Mouse (Mus musculus) liver, embryonic 13.5 days (tissue): ENCODE data around the gene Srgap3. TPM values are rescaled to one million over a fixed set of nuclear protein-coding genes. Genes with fewer than 3 reads are reported as not detected.

Experiments used
- ATAC-seq: fragments of 200-750 bp; cut with Nextera tagmentation; 2 replicates; pipeline ENCODE4 v1.8.0; 2017; ENCODE audit warnings: low read depth, mild to moderate bottlenecking, moderate number of reproducible peaks, moderate library complexity
- DNase-seq: peaks from one replicate; pipeline ENCODE4 v3.0.0; 2022
- H3K27ac ChIP-seq: fragments of 300-500 bp; sonication (generic); 2 replicates; pipeline ENCODE4 v1.5.1; 2015; ENCODE audit warnings: moderate library complexity, mild to moderate bottlenecking, inconsistent platforms
- H3K27me3 ChIP-seq: fragments of 300-500 bp; sonication (generic); 2 replicates; pipeline ENCODE4 v1.6.1; 2015; ENCODE audit warnings: mild to moderate bottlenecking, inconsistent platforms
- H3K36me3 ChIP-seq: fragments of 300-500 bp; sonication (generic); 2 replicates; pipeline ENCODE4 v1.6.1; 2015; ENCODE audit warnings: mild to moderate bottlenecking, inconsistent platforms
- H3K4me1 ChIP-seq: fragments of 300-500 bp; sonication (generic); replicated peaks from 2 replicates; pipeline ENCODE4 v1.6.1; 2015; ENCODE audit warnings: inconsistent platforms
- H3K4me2 ChIP-seq: fragments of 300-500 bp; sonication (generic); 2 replicates; pipeline ENCODE4 v1.6.1; 2015; ENCODE audit warnings: inconsistent platforms, mild to moderate bottlenecking, moderate library complexity
- H3K4me3 ChIP-seq: fragments of 300-500 bp; sonication (generic); replicated peaks from 2 replicates; pipeline ENCODE4 v1.5.1; 2015; ENCODE audit warnings: mild to moderate bottlenecking, inconsistent platforms
- H3K9ac ChIP-seq: fragments of 300-500 bp; sonication (generic); 2 replicates; pipeline ENCODE4 v1.6.1; 2015; ENCODE audit warnings: mild to moderate bottlenecking, inconsistent platforms
- H3K9me3 ChIP-seq: fragments of 300-500 bp; sonication (generic); replicated peaks from 2 replicates; pipeline ENCODE4 v1.6.1; 2016; ENCODE audit warnings: inconsistent platforms
- WGBS: fragments of 180-500 bp; shearing (Covaris S2); methylation state at CpG from one replicate; pipeline ENCODE4 v1.1.7; 2015; ENCODE audit not compliant: insufficient replicate concordance; 5-methylcytosine and 5-hydroxymethylcytosine counted together
- polyA plus RNA-seq: library from polyadenylated mRNA; unstranded; fragments of >200 nt; fragmentation: Nextera tagmentation; extraction: Ambion mirVana; gene quantifications from 2 replicates; pipeline ENCODE4 v1.2.1, GENCODE M21; 2015

Srgap3 gene
- polyA plus RNA-seq, 1 experiment from 2014 or later = 0.33 TPM

DNA sequence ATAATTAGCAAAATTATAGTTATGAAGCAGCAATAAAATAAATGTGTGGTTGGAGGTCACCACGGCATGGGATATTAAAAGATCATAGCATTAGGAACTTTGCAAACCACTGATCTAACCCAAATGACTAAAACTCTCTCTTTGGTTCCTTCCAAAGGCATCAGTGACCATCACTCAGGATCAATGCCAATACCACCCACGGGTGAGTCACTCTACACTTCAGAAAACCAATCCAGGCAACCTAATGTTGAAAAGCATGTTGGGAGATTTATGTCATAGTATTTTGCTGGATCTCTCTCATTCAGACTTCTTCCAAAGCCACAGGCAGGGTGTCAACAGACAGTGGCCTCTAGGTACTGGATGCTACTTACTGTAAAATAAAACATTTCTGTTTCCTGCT, 176.1 kb downstream of the Srgap3 start:
- Histone ChIP-seq H3K27ac (no peak overlapping the region), H3K9me3 (no peaks in the 10 kb centered on the region), H3K27me3 (no peaks in the 10 kb centered on the region), H3K4me2 (no peak overlapping the region), H3K4me1 (no peaks in the 10 kb centered on the region), H3K9ac (no peak overlapping the region), H3K36me3 (no peaks in the 10 kb centered on the region), H3K4me3 (no peak overlapping the region)
- no peak for DNase-seq
- no peak for ATAC-seq
- WGBS = 62% methylated on average over 2 of the region's 2 CpGs

DNA sequence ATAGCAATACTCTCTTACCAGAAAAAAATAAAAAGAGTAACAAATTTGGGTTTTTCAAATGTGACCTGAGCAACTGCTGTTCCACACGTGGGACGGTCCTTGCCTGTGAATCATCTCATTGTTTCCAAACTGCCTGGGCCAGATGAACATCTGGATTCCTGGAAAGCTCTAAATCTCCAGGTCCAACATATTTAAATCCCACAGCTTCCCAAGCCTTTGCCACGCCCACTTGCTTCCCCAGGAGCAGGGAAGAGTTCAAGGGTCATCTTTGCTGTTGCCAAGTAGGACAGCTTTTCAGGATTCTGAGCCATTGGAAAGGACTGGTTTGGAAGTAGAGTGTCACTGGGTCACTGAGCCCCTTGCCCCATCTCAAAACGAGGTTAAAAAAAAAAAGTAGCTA, 188.5 kb downstream of the Srgap3 start:
- no peak for DNase-seq
- Histone ChIP-seq H3K4me1 (no peaks in the 10 kb centered on the region), H3K4me3 (no peak overlapping the region), H3K9ac (no peak overlapping the region), H3K27me3 (no peaks in the 10 kb centered on the region), H3K4me2 (no peak overlapping the region), H3K9me3 (no peaks in the 10 kb centered on the region), H3K27ac (no peak overlapping the region), H3K36me3 (no peaks in the 10 kb centered on the region)
- WGBS = 59% methylated on average over 4 of the region's 4 CpGs
- ATAC-seq = no peak

DNA sequence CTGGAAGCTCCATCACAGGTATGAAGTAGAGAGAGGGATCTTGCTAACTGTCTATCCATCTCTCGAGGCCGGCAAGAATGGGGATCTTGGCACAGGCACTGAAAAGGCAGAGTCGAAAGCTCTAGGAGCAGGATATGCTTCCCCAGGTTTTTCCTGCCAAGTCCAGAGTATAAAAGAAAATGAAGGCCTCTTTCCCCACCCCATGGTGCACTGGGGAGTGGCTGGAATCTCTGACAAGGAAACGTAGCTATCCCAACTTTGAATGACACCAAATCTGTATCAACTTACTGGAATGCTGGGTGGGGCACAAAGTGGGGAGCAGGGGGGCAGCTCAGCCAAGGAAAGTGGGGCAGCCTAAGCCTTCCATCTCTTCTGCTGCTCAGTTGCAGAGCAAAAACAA, 190.2 kb downstream of the Srgap3 start:
- H3K4me2 ChIP-seq = no peak overlapping the region
- H3K27me3 ChIP-seq = no peaks in the 10 kb centered on the region
- H3K9ac ChIP-seq = no peak overlapping the region
- H3K9me3 ChIP-seq = no peaks in the 10 kb centered on the region
- 62% methylated on average over 4 of the region's 4 CpGs for WGBS
- DNase-seq (no peak), ATAC-seq (no peak)
- no peak overlapping the region for H3K4me3 ChIP-seq
- H3K4me1 ChIP-seq = no peaks in the 10 kb centered on the region
- no peak overlapping the region for H3K27ac ChIP-seq
- H3K36me3 ChIP-seq = no peaks in the 10 kb centered on the region

DNA sequence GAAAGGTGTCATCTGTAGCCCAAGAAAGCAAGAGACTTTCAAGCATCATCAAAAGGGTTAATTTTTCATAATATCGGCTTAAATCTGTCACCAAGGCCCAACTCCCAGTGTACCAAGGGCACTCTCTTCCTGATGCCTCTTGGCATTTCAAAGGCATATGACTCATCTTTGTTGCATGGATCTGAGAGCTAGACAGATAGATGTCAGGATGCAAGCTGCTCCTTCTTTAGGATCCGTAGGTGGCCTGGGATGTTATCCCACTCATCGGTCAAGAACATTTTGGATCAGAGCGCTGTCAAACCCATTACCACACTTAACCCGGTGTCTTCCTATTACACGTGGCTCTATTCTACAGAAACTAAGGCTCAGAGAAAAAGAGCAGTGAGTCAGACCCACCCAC, 192.1 kb downstream of the Srgap3 start:
- H3K9me3 ChIP-seq = no peaks in the 10 kb centered on the region

DNA sequence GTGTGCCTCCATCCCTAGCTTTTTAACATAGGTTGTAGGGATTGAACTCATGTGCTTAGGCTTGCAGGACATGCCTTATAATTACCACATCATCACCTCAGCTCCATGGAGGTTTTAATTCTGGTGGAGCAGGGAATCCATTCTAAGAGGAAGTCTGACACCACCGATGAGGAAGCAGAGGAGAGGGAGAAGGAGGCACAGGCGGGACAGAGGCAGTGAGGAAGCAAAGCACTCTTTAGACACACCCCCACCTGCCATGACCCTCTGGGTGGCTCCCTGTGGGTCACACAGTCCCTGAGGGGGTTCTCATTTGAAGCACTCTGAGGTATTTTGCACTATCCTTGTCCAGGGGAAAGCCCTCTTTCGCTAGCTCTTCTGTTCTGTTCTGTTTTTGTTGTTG, 194.5 kb downstream of the Srgap3 start:
- H3K4me2 ChIP-seq = no peak overlapping the region
- H3K27me3 ChIP-seq = no peaks in the 10 kb centered on the region
- ATAC-seq (no peak), DNase-seq (no peak)
- no peak overlapping the region for H3K27ac ChIP-seq
- H3K9ac ChIP-seq = no peak overlapping the region
- H3K4me3 ChIP-seq = no peak overlapping the region
- H3K36me3 ChIP-seq = no peaks in the 10 kb centered on the region
- H3K4me1 ChIP-seq = no peaks in the 10 kb centered on the region
- WGBS = 48% methylated on average over 3 of the region's 3 CpGs
- no peaks in the 10 kb centered on the region for H3K9me3 ChIP-seq

More for the DNA sequence above, 192.1 kb downstream of the Srgap3 start:
- ATAC-seq = no peak
- Histone ChIP-seq H3K4me1 (no peaks in the 10 kb centered on the region), H3K27ac (no peak overlapping the region), H3K27me3 (no peaks in the 10 kb centered on the region), H3K9ac (no peak overlapping the region), H3K4me2 (no peak overlapping the region), H3K4me3 (no peak overlapping the region), H3K36me3 (no peaks in the 10 kb centered on the region)
- 73% methylated on average over 6 of the region's 6 CpGs for WGBS
- DNase-seq = no peak

DNA sequence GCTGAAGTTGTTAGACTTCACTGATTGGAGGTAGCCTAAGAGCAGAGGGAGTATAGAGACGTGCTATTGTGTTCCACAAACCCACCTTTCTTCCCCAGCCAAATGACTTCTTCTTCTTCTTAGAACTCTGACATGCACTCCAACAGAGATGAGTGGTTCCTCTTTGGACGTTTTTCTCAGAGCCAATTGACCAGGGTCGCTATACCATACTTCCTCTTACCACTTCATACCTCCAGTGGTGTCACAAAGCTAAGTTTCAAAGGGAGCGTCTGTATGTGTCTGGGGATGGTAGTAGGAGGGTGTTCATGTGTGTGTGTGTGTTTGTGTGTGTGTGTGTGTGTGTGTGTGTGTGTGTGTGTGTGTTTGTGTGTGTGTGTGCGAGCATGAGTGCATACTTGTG, 195.1 kb downstream of the Srgap3 start:
- no peaks in the 10 kb centered on the region for H3K27me3 ChIP-seq
- H3K9ac ChIP-seq = no peak overlapping the region
- no peaks in the 10 kb centered on the region for H3K4me1 ChIP-seq
- H3K4me3 ChIP-seq = no peak overlapping the region
- no peak overlapping the region for H3K4me2 ChIP-seq
- WGBS = 29% methylated on average over 5 of the region's 5 CpGs
- H3K9me3 ChIP-seq = no peaks in the 10 kb centered on the region
- ATAC-seq (no peak), DNase-seq (no peak)
- no peaks in the 10 kb centered on the region for H3K36me3 ChIP-seq
- H3K27ac ChIP-seq = no peak overlapping the region

DNA sequence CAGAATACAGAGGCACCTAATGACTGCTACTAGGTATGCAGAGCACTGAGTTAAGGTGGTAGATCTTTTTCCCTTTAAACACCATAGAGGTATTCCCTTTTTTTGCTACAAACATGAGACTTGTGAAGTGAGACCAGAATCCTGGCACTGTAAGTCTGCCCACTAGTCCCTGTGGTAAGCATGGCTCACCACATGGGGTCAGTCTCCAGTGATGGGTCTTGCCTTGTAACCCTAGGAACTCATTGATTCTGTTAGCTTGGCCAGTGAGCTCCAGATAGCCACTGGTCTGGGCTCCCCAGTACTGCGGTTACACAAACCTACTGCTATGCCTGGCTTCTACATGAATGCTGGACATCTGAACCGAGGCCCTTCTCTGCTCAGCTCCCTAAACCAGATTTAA, 204.8 kb downstream of the Srgap3 start:
- WGBS = 65% methylated on average over 2 of the region's 2 CpGs
- no peak overlapping the region for H3K9ac ChIP-seq
- DNase-seq (no peak), ATAC-seq (no peak)
- no peak overlapping the region for H3K4me3 ChIP-seq
- no peaks in the 10 kb centered on the region for H3K27me3 ChIP-seq
- no peaks in the 10 kb centered on the region for H3K36me3 ChIP-seq
- no peak overlapping the region for H3K4me2 ChIP-seq
- H3K27ac ChIP-seq = no peak overlapping the region
- no peaks in the 10 kb centered on the region for H3K4me1 ChIP-seq
- H3K9me3 ChIP-seq = no peaks in the 10 kb centered on the region

DNA sequence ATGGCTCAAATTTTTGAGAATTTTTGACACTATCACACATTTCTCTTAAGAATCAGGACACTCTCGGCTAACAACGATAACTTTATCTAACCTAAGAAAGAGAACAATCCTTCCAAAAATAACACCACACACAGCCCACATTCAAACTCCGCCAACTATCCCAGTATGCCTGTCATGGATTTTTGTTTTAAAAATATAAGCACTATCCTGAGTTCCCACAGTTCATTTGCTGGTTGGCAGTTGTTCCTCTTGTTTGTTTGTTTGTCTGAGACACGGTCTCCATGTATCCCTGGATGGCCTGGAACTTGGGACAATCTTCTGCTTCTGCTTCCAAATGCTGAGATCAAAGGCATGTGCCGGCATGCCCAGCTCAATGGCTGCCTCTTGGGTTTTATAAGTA, 205.3 kb downstream of the Srgap3 start:
- Histone ChIP-seq H3K9me3 (no peaks in the 10 kb centered on the region), H3K4me2 (no peak overlapping the region), H3K27me3 (no peaks in the 10 kb centered on the region), H3K9ac (no peak overlapping the region), H3K4me1 (no peaks in the 10 kb centered on the region), H3K27ac (no peak overlapping the region), H3K4me3 (no peak overlapping the region), H3K36me3 (no peaks in the 10 kb centered on the region)
- DNase-seq (no peak), ATAC-seq (no peak)
- 76% methylated on average over 5 of the region's 5 CpGs for whole genome bisulfite sequencing

DNA sequence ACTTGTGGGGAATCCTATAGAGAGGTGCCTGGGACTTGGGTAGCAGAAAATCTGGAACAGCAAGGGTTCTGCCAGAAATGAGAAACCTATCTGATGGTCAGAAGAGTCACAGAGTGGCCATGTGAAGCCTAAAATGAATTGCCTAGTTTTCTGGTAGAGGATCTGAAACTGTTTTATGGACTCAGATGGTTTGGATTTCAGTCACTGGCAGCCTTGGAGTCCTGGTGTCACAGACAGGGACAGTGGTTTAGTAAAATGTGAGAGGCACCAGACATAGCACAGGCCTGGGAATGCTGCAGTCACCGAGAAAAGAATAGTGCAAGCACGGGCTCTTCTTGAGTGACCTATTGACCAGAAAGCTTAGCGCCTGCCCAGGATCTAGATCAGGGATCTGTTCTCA, 207.4 kb downstream of the Srgap3 start:
- no peaks in the 10 kb centered on the region for H3K27me3 ChIP-seq
- no peak for DNase-seq

DNA sequence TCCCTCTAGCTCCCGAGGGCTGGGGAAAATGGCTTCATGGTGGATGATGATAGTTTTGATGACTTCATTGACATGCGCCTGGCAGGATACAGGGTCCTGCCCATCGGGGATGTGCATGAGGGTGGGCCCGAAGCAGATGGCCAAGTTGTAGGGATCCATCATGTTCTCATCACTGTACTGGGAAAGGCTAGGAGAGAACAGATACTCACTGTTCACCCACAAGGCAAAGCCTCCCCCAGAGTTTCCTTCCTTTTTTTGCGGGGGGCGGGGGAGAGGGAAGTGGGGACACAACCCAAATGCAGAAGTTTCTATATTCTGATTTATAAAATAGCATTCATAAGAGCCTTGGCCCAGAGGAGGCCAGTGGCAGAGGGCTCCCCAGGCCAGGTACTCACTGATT, 208.1 kb downstream of the Srgap3 start:
- DNase-seq (no peak), ATAC-seq (no peak)
- H3K4me1 ChIP-seq = no peaks in the 10 kb centered on the region
- H3K36me3 ChIP-seq = no peaks in the 10 kb centered on the region
- H3K9me3 ChIP-seq = no peaks in the 10 kb centered on the region
- WGBS = 62% methylated on average over 6 of the region's 6 CpGs
- H3K27ac ChIP-seq = no peak overlapping the region
- H3K4me3 ChIP-seq = no peak overlapping the region
- H3K27me3 ChIP-seq = no peaks in the 10 kb centered on the region
- no peak overlapping the region for H3K4me2 ChIP-seq
- H3K9ac ChIP-seq = no peak overlapping the region

More for the DNA sequence above, 207.4 kb downstream of the Srgap3 start:
- H3K9ac ChIP-seq = no peak overlapping the region
- no peak overlapping the region for H3K4me3 ChIP-seq
- ATAC-seq = no peak
- 71% methylated on average over 3 of the region's 3 CpGs for WGBS
- H3K36me3 ChIP-seq = no peaks in the 10 kb centered on the region
- no peaks in the 10 kb centered on the region for H3K9me3 ChIP-seq
- no peak overlapping the region for H3K27ac ChIP-seq
- no peak overlapping the region for H3K4me2 ChIP-seq
- H3K4me1 ChIP-seq = no peaks in the 10 kb centered on the region

DNA sequence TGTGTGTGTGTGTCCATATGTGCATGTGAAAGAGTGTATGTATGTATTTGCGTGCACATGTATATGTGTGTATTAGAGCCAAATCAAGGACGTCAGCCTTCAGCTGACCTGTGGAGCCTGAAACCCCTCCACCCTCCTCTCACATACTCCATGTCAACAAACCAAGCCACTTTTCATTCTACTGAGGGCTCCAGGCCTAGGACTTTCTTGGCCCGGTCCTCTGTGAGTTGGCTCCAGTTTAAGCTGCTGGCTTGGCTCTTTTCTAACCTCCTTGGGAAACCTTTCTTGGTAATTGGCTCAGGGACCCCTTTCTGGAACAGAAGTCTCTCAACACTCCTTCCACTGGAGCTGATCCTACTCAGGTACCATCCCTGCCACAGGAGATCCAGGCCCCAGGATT, 210.6 kb downstream of the Srgap3 start:
- H3K36me3 ChIP-seq = no peaks in the 10 kb centered on the region
- ATAC-seq = no peak
- no peak overlapping the region for H3K27ac ChIP-seq
- H3K4me2 ChIP-seq = no peak overlapping the region
- H3K4me1 ChIP-seq = no peaks in the 10 kb centered on the region
- H3K9ac ChIP-seq = no peak overlapping the region
- no peaks in the 10 kb centered on the region for H3K27me3 ChIP-seq
- DNase-seq = no peak
- no peaks in the 10 kb centered on the region for H3K9me3 ChIP-seq
- no peak overlapping the region for H3K4me3 ChIP-seq
- WGBS = 68% methylated on average over 3 of the region's 3 CpGs

DNA sequence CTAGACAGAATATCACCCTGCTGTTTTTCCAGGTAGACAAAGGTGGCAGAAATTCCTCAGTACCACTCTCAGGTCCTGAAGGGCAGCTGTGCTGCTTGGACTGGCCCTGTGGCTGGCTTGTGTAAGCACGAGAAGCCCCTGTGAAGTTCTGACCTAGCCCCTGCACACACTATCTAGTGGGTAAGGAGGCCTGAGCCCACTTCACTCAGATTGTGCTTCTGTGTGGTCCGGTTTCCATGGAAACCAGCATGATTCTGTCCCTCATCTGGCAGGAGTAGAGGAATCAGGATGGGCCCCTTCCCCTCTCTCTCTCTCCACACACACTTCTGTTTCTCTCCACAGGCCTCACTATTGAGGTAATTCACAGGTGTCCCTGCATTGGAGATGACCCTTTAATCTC, 212.0 kb downstream of the Srgap3 start:
- Histone ChIP-seq H3K9ac (no peak overlapping the region), H3K4me1 (no peaks in the 10 kb centered on the region), H3K27ac (no peak overlapping the region), H3K9me3 (no peaks in the 10 kb centered on the region), H3K4me3 (no peak overlapping the region), H3K36me3 (no peaks in the 10 kb centered on the region), H3K4me2 (no peak overlapping the region), H3K27me3 (no peaks in the 10 kb centered on the region)
- WGBS = 60% methylated on average over 2 of the region's 2 CpGs
- ATAC-seq (no peak), DNase-seq (no peak)

DNA sequence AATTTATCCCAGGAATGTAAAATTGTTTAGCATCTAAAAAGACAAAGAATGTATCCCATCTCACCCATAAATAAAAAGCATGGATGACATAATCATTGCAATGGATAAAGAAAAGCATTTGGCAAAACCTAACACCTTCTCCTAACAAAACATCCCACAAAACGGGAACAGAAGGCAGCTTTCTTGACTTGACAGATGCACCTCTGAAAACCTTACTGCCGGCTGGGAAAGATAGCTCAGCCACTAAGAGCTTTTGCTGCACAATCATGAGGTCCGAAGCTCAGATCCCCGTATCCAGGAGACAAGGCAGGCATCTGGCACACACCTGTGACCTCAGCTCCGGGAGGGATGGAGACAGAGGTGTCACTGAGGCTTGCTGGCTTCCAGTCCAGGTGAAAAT, 213.1 kb downstream of the Srgap3 start:
- Histone ChIP-seq H3K27me3 (no peaks in the 10 kb centered on the region), H3K4me3 (no peak overlapping the region), H3K9ac (no peak overlapping the region), H3K9me3 (no peaks in the 10 kb centered on the region), H3K4me2 (no peak overlapping the region), H3K27ac (no peak overlapping the region), H3K4me1 (no peaks in the 10 kb centered on the region), H3K36me3 (no peaks in the 10 kb centered on the region)
- ATAC-seq = no peak
- no peak for DNase-seq
- WGBS = 67% methylated on average over 5 of the region's 5 CpGs
